Mouse (Mus musculus): ENCODE results near the gene Brk1.

Brk1 gene

DNA sequence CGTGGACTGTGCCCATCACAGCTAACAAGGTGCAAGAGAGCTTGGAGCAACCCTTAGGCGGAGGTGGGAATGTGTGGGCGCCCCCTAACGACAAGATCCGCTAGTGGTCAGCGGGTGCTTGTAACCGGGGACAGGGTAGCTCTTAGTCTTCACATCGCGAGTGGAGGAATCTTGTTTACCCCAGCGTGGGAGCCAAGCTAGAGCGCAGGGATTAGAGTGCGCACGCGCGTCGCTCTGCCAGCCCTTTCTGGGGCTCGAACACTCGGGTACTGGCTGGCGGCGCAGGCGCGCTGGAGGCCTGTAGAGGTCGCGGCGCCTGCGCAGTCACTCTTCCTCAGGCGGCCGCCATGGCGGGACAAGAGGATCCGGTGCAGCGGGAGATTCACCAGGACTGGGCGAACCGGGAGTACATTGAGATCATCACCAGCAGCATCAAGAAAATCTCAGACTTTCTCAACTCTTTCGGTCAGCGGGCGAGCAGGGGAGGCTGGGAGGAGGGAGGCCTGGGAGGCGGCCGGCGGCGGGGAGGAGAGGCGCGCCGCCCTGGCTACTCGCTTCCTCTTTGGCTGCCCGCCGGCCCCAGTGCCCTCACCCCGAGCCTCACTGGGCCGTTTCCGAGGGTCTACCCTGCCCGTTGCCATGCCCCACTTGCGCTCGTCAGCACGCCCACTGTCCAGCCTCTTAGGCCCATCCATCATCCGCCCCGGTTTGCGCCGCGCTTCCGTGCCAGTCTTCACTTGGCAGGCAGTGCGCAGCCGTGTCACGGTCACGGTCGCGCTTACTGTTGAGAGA is at the start of gene Brk1:
Gene Brk1, plus strand, starts transcription at position 341 of the 792 bp plus-strand sequence.
- DNase-seq (ENCODE audit: low spot score in 2 of 2), result peak; percentile 81 to 90

DNA sequence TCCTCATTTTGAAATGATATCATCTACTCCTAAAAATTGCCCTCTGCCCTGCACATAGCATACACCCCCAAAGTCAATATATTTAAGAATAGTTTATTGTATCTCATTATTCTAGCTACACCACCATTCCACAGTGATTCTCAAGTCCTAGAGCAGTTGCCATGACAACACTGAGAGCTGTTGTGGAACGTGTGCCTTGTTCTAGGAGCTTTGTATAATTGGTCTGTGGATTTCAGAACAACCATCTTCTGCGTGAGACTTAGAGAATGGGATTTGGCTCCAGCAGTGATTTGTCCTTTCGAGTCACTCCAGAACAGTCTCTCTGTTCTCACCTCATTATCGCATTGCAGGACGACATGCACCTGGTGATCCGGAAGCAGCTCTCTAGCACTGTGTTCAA is 44.8 kb upstream of the Brk1 start:
- no peak for DNase-seq (ENCODE audit: low spot score in 2 of 2)

DNA sequence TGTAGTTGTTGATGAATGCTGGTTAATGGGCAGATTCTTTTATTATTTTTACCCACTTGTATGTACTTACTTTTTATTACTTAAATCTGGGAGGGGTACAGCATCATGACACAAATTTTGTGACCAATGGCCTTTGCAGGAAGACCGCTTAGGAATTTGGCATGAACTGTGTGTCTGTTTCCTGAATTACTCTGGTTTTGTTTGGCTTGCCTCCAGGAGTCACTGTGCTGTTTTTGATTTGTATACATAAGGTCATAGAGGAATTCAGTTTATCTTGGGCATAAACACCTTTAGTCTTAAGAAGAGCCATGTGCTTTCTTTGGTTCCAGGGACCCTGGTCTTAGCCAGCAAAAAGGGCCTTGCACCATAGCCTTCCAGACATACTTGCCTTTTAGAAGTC is 40.0 kb upstream of the Brk1 start:
- DNase-seq (ENCODE audit: low spot score in 2 of 2), result no peak

DNA sequence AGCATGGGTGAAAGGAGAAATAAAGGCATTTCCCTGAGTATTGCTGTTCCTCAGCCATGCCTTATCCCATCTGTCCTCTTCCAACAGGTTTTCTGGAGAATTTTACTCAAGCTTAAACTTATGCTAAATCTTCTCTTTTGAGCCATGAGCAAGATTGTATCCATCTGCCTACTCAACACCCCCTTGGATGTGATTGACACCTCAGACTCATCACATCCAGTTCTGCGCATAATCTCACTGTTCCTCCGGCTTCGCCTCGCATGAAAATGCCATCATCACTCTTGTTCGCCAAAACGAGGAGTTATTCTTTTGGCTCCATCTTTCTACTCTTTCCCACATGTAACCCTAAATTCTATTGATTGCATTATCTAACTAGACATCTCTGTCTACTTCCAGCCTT is 28.5 kb upstream of the Brk1 start:
- DNase-seq (ENCODE audit: low spot score in 2 of 2), result no peak

DNA sequence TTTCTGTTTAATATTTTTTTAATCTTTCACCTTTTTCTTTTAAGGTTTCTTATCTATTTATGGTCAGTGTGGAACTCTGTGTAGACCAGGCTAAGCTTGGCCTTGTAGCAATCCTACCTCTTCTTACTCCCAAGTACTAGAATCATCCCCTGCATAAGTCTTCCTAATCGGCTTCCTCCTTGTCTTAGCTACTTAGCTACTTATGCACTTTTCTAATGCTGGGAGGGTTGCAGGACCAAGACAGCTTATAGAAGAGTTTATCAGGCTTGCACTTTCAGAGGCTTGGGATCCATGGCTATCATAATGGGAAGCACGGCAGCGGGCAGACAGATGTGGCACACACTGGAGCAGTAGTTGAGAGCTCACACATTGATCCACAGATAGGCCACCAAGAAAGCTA is 25.3 kb upstream of the Brk1 start:
- DNase-seq (ENCODE audit: low spot score in 2 of 2), result no peak

DNA sequence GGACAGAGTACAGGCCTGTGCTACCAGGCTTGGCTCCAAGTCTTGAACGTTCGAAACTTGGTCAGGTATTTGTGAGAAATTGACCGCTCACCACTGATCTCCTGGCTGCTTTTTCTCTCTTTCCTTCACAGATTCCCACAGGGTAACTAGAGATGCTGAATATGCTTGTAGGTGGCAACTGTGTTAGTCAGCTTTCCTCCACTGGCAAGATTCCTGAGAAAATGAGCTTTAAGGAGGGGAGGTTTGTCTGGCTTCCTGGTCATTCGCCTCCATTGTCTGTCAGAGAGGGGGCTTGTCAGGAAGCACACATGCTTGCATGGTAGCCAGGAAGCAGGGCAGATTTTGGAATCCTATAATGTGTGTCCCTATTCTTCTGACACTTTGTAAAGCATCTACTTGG is 21.5 kb upstream of the Brk1 start:
- DNase-seq (ENCODE audit: low spot score in 2 of 2), result no peak

DNA sequence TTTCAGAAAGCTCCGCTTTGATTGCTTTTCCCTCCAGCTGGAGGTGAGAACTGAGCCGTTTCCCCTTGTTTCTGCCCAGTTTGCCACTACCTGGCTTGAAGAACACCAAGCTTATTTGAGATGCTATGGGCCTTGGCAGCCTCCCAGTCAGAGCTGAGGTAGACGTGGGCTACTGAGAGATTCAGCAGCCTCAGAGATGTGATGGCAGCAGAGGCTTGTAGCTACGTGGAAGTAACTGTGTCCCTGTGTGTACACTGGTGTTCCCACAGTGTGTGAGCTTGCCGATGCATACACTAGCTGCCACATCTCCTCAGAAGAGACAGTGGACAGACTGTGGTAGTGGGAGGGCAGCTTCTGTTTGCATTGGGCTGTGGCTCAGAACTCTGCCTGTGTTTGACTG is 19.5 kb upstream of the Brk1 start:
- DNase-seq (ENCODE audit: low spot score in 2 of 2), result no peak

DNA sequence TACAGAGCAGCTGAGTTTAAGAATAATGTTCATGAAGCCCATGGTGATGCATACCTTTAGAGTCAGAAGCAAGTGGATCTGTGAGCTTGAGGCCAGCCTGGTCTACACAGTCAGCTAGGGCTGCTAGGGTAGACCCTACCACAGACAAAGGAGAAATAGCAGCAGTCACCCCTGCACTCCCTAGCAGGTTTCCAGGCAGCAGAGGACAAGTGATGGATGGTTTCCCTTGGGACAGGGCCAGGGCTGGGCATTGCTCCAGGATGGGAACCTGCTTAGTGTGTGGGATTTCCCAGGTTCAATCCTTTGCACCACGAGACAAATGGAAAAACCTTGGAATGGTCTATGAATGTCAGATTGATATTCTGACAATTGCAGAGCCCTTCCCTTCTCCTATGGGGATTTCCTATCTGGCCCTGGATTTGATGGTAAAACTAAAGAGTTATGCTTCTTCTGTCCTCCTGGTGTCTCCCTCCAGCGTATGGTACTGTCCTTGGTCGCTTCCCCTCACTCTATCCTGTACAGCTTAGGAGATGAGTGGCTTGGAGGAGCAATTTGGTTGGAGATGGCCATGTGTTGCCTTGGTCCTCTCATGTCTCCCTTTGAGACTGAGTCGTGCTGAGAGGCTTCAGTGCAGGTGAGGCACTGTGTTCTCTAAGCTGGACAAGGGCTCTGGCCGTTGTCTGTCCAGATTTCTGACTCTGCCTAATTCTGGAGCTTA is 17.9 kb upstream of the Brk1 start:
- DNase-seq (ENCODE audit: low spot score in 2 of 2), result no peak

DNA sequence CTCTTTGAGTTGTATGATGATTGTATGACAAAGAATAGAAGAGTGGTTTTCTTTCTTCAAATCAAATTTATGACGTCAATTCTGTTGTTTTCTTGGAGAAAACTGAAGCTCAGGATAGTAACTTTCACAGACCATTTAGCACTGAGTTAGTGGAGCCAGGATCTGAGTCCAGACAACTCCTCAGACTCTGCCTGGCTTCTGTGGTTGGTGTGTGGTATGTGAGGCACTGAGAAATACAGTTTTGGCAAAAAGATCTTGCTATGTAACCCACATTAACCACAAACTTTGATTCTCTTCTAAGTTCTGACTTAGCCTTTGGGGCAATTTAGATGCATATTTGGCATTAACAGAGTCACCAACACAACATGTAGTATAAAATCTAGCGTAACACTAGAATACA is 11.9 kb upstream of the Brk1 start:
- DNase-seq (ENCODE audit: low spot score in 2 of 2), result no peak

DNA sequence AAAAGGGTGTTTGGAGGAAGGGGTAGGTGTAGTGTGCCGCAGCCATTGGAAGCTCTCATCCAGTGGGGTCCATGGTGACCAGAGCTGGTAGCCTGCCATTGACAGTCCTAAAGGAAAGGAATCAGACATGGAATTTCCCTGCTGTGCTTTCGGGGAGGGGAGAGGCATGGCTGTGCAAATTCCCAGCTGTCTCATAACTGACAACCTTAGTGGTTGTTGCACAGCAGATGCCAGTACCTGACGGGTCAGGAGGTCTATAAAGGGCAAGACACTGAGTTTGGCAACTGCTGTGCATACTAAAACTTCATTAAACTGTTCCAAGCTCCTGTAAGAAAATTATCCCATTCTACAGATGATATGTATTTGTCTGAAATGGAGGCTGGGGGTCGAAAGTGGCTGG is 6.6 kb upstream of the Brk1 start:
- DNase-seq (ENCODE audit: low spot score in 2 of 2), result no peak

DNA sequence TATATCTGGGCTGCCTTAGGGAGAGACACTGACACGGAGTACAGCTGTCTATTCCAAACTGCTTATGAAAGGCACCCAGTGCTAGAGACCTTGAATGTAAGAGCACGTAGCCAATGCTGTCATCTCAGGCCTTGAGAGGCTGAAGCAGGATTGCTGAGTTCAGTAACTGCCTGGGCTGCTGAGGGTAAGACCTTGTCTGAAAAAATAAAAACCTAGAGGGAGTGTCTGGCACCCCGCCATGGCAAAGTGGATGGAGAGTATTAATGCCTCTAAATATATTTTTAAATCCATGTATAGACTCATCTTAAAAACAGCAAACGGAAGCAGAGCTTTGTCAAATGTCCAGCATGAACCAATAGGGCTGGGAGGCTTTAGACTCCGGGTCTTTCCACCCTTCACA is 4.7 kb upstream of the Brk1 start:
- peak in 1 of 2 experiments; percentile 15 for DNase-seq (ENCODE audit: low spot score in 2 of 2)

DNA sequence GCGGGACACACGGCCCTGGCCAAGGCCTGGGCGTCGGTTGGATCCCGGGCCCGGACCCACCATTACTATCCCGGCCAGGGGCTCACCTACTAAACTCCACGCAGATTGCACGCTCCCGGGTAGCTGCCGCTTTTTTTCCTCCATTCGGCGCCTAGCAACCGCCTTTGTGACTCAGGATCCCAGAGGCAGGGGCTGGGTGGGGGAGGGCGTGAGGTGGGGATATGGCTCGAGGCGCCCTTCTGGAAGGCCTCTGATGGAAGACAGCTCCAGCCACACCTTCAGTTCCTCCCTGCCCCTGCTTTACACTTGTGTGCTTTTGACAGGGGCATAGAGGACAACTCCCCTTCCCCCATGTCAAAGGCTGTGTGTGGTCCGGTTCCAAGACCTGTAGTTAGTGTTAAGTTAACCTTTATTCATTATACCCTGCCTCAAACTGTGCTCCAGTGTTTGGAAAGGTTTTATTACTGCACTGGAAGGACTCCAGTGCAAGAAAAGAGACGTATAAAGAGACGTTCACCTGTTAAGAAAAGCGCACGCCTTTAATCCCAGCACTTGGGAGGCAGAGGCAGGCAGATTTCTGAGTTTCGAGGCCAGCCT is 3.9 kb upstream of the Brk1 start, which contains the start of gene Fancd2os:
Gene Fancd2os, minus strand, starts transcription at position 173 of the 597 bp plus-strand sequence.
- DNase-seq (ENCODE audit: low spot score in 2 of 2), result no peak

DNA sequence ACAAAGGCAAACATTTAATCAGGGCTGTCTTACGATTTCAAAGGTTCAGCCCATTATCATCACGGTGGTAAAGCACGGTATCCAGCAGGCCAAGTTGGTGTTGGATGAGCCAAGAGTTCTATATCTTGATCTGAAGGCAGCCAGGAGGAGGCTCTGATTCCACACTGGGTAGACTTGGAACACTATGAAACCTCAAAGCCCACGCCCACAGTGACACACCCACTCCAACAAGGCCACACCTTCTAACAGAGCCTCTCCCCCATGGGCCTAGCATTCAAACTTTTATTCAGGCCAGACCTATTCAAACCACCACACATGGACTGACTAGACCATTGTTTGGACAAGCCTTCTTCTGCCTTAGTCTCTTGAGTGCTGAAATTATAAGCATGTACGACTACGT is 1.8 kb upstream of the Brk1 start:
- DNase-seq (ENCODE audit: low spot score in 2 of 2), result no peak

DNA sequence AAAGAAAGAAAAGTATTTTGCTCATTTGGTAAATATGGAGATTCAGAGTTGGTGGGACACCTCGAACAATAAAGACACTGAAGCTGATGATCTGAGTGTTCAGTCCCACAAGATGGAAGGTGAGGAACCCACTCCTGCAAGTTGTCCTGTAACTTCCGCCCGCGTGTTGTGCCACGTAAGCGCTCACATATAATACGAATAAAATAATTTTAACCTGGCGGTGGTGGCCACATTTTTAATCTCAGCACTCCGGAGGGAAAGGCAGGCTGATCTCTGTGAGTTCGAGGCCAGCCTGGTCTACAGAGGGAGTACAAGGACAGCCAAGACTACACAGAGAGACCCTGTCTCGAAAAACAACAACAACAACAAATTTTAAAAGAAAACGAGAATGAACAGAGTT is 579 bp upstream of the Brk1 start:
- peak in 1 of 2 experiments; percentile 26 for DNase-seq (ENCODE audit: low spot score in 2 of 2)

DNA sequence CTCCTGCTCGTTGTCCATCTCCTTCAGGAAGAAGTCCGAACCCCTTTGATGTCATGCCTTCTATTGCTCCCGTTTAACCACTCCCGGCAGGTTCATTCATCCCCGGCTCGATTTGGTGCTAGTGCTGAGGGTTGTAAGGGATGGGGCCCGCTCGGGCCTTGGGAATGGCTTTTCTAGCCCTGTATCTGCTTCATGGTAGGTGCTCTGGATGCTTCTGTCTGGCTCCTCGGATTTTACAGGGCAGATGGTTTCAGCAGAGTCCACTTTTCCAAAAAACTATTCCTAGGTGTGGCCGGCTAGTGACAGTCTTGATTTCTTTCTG is 613 bp downstream of the Brk1 start:
- no peak for DNase-seq (ENCODE audit: low spot score in 2 of 2)

DNA sequence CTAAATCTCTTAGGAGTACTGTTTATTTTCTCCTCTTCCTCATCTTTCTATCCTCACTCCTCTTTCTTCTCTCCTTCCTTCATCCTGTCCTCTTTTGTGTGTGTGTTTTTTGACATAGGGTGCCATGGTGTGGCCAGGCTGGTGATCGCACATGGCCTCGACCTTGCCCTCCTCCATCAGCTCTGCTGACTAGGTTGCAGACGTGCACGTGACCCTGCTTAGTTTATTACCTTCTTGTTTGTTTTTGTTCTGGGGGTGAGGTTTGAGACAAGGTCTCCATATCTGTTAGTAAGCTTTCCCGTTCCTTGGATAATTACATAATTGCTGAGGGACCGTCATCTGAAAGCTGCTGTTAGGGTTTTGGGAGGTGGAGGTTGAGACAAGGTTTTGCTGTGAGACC is 4.3 kb downstream of the Brk1 start:
- DNase-seq (ENCODE audit: low spot score in 2 of 2), result no peak

DNA sequence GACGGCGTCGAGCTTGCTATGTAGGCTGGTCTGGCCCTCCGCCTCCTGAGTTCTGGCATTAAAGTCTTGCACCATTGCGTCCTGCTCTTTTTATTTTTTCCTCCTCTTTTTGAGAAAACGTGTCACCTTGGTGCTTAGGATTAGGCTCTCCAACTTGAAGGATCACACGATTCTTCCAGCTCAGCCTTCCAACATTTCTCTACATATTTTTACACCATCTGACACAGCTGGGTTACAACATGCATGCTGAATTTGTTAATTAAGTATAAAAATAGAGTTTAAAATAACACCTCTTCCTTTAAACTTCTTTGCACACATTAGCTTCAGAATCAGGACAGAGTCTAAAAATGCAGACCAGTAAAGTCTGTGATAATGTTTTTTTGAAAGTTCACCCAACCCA is 4.7 kb downstream of the Brk1 start:
- DNase-seq (ENCODE audit: low spot score in 2 of 2), result no peak

DNA sequence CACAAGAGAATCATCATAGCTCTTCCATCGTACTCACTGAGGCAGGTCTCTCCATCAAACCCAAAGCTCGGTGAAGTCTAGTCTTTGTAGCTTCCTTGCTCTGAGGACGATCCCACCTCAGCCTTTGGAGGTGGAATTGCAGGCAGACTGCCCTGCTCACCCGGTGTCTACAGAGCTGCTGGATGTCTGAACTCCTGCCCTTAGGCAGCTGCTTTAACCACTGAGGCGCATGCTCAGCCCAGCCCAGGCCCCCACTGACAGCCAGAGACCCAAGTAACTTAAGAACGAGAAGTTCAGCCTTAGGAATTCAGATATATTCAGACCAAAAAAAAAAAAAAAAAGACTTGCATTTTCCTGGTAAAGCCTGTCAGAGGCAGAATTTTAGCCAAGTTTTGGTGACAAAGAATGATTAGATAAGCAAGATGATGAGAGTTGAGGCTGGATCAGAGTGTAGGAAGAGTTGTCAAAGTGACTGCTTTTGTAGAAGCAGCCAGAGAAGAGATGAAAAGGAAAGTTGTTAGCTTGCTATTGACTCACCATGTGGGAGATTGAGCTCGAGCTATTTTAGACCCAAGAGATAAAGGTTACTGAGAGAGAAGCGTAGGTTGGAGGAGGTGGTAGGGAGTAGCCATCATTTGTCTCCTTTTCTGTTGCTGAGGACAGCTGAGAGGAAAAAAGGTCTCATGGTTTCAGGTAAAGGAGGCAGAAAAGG is 7.8 kb downstream of the Brk1 start:
- no peak for DNase-seq (ENCODE audit: low spot score in 2 of 2)

DNA sequence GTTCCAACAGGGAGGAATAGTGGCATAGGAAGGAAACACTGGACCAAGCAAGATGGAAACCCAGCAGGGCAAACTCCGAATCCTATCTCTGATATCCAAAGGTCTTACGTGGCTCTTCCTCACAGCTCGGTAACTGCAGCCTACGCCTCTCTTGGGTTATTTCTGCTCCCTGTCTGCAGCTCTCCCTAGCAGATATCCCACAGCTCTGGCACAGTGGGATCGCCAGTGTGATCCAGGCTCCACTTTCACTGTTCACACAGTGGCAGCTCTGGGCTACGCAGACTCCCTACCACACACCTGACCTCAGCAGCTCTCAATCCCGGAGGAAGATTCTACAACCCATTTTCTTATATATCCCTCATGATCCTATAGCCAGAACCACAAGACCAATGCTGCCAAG is 9.6 kb downstream of the Brk1 start:
- no peak for DNase-seq (ENCODE audit: low spot score in 2 of 2)

DNA sequence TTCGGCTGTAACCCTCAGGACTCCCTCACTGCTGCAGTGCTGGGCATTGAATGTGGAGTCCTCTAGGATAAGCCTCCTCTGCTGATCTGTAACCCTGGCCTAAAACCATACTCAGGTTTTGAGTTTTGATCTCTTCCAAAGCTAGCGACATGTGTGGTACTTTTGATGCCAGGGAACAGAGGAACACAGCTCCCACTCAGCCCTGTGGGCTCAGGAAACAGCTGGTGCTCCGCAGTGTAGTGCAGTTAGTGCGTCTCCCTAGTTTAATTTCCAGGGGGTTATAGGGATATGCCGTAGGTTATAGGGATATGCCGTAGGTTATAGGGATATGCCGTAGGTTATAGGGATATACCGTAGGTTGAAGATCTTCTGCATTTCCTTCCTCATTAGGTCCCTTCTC is 10.4 kb downstream of the Brk1 start:
- DNase-seq (ENCODE audit: low spot score in 2 of 2), result no peak

DNA sequence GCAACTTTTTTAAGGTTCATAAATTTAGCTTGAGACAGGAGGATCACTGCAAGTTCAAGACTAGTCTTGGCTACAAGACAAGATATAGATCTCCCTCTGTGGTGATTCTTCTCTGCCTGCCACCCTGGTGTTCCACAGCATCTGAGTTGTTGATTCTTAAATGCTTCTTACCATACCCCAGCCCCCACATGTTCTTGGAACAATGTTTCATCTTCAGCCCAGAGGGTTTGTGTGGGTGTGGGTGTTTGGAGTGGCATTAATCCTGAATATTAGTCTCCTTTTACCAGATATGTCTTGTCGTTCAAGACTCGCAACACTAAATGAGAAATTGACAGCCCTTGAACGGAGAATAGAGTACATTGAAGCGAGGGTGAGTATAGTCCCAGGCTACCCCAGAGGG is 10.9 kb downstream of the Brk1 start:
- no peak for DNase-seq (ENCODE audit: low spot score in 2 of 2)

DNA sequence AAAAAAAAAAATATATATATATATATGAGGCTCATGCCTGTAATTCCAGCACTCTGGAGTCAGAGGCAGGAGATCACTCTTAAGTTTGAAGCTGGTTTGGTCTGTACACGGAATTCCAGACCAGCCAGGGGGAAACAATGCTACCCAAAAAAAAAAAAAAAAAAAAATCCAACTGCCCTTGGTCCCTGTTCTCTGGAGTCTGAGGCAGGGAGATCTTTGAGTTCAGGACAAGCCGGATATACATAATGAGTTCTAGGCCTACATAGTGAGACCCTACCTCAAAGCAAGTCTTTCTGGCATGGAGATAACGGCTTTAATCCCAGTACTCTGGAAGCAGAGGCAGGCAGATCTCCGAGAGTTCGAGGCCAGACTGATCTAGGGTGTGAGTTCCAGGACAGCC is 18.8 kb downstream of the Brk1 start:
- DNase-seq (ENCODE audit: low spot score in 2 of 2), result no peak
